Mouse (Mus musculus) kidney, embryonic 15.5 days (tissue): ENCODE results near the gene Gm42688. TPM values are rescaled to one million over a fixed set of nuclear protein-coding genes. Genes with fewer than 3 reads are reported as not detected.

Experiments
- ATAC-seq: fragments of 200-750 bp; cut with Nextera tagmentation; replicated peaks from 2 replicates; pipeline ENCODE4 v1.8.0; 2017; ENCODE audit warnings: moderate TSS enrichment; ENCODE audit not compliant: low FRiP score
- H3K27ac ChIP-seq: fragments of 300-500 bp; sonication (generic); 2 replicates; pipeline ENCODE4 v1.5.1; 2015; ENCODE audit warnings: mild to moderate bottlenecking, inconsistent platforms
- H3K27me3 ChIP-seq: fragments of 300-500 bp; sonication (generic); 2 replicates; pipeline ENCODE4 v1.6.1; 2015; ENCODE audit warnings: inconsistent platforms
- H3K36me3 ChIP-seq: fragments of 300-500 bp; sonication (generic); 2 replicates; pipeline ENCODE4 v1.6.1; 2015; ENCODE audit warnings: inconsistent platforms
- H3K4me1 ChIP-seq: fragments of 300-500 bp; sonication (generic); 2 replicates; pipeline ENCODE4 v1.6.1; 2015; ENCODE audit warnings: inconsistent platforms
- H3K4me2 ChIP-seq: fragments of 300-500 bp; sonication (generic); 2 replicates; pipeline ENCODE4 v1.6.1; 2015; ENCODE audit warnings: moderate library complexity, mild to moderate bottlenecking, inconsistent platforms
- H3K4me3 ChIP-seq: fragments of 300-500 bp; sonication (generic); replicated peaks from 2 replicates; pipeline ENCODE4 v1.5.1; 2015; ENCODE audit warnings: mild to moderate bottlenecking, inconsistent platforms
- H3K9ac ChIP-seq: fragments of 300-500 bp; sonication (generic); 2 replicates; pipeline ENCODE4 v1.6.1; 2015; ENCODE audit warnings: mild to moderate bottlenecking, inconsistent platforms
- H3K9me3 ChIP-seq: fragments of 300-500 bp; sonication (generic); replicated peaks from 2 replicates; pipeline ENCODE4 v1.6.1; 2016; ENCODE audit warnings: inconsistent platforms
- WGBS: fragments of 180-500 bp; shearing (Covaris S2); methylation state at CpG from one replicate; pipeline ENCODE4 v1.1.7; 2015; ENCODE audit warnings: mixed read lengths; 5-methylcytosine and 5-hydroxymethylcytosine counted together
- polyA plus RNA-seq: library from polyadenylated mRNA; unstranded; fragments of >200 nt; fragmentation: Nextera tagmentation; extraction: Ambion mirVana; gene quantifications from 2 replicates; pipeline ENCODE4 v1.2.1, GENCODE M21; 2015

Gene Gm42688
- polyA plus RNA-seq, 1 experiment from 2014 or later: 3.0 TPM

DNA sequence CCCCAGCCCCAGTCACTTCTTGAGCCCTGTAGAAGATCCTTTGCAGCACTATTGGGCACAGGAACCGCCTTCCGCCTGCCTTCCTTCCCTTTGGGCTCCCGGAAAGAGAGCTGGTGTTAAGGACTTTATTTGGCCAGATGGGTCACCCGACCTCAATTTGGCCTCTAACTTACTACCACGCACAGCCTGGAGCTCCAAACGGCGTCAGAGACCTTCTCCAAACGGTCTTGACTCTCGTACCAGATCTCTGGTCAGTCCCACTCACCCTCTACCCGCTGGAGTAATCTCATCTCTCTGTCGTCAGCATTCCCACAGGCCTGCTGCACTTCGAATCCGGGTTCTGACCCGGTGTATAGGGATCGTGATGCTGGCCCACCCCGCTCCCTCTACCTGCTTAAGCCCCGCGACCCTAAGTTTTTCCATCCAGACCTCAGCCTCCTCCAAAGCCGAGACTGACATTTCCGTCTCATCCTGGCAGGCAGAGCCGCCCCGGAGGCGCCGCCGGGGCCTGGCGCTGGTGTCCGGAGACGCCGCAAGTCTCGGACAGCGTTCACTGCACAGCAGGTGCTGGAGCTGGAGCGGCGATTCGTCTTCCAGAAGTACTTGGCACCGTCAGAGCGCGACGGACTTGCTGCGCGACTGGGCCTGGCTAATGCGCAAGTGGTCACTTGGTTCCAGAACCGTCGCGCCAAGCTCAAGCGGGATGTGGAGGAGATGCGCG, 14.1 kb upstream of the Gm42688 start:
- Histone ChIP-seq H3K4me1 (peaks cover 70% of the 10 kb centered on the region), H3K4me2 (peak overlapping the region; percentile 69), H3K27me3 (peaks cover 64% of the 10 kb centered on the region), H3K36me3 (peaks cover 2% of the 10 kb centered on the region), H3K4me3 (peak overlapping the region; percentile 39), H3K27ac (no peak overlapping the region), H3K9ac (0 out of 2 replicates have a peak overlapping the region, but pooled peaks have one; percentile 18), H3K9me3 (no peaks in the 10 kb centered on the region)
- 4% methylated on average over 47 of the region's 47 CpGs for WGBS
- ATAC-seq: no peak

GRCm38 (mm10) chr6:83087926-83088260, 13.5 kb upstream of the Gm42688 start:
- WGBS: 15% methylated on average over 9 of the region's 9 CpGs
- H3K27me3 ChIP-seq: peaks cover 60% of the 10 kb centered on the region
- H3K9me3 ChIP-seq: no peaks in the 10 kb centered on the region
- no peak overlapping the region for H3K27ac ChIP-seq
- H3K9ac ChIP-seq: no peak overlapping the region
- peaks cover 69% of the 10 kb centered on the region for H3K4me1 ChIP-seq
- ATAC-seq: no peak
- H3K4me3 ChIP-seq: peak overlapping the region; percentile 39
- H3K36me3 ChIP-seq: no peaks in the 10 kb centered on the region
- peak overlapping the region; percentile 69 for H3K4me2 ChIP-seq

GRCm38 (mm10) chr6:83092416-83093127, 8.8 kb upstream of the Gm42688 start:
- H3K4me2 ChIP-seq: no peak overlapping the region
- no peaks in the 10 kb centered on the region for H3K36me3 ChIP-seq
- ATAC-seq: no peak
- H3K4me1 ChIP-seq: peaks cover 25% of the 10 kb centered on the region
- H3K27ac ChIP-seq: peak overlapping the region; percentile 52; the same call in 1 of the 2 replicates
- 25% methylated on average over 6 of the region's 6 CpGs for WGBS
- H3K9ac ChIP-seq: no peak overlapping the region
- no peaks in the 10 kb centered on the region for H3K9me3 ChIP-seq
- H3K4me3 ChIP-seq: no peak overlapping the region
- H3K27me3 ChIP-seq: peaks cover 17% of the 10 kb centered on the region

GRCm38 (mm10) chr6:83095968-83096367, 5.4 kb upstream of the Gm42688 start:
- peaks cover 17% of the 10 kb centered on the region for H3K4me1 ChIP-seq
- no peaks in the 10 kb centered on the region for H3K27me3 ChIP-seq
- H3K27ac ChIP-seq: no peak overlapping the region
- no peak overlapping the region for H3K4me3 ChIP-seq
- 51% methylated on average over 6 of the region's 6 CpGs for WGBS
- no peaks in the 10 kb centered on the region for H3K9me3 ChIP-seq
- no peaks in the 10 kb centered on the region for H3K36me3 ChIP-seq
- no peak overlapping the region for H3K9ac ChIP-seq
- H3K4me2 ChIP-seq: no peak overlapping the region
- ATAC-seq: no peak

DNA sequence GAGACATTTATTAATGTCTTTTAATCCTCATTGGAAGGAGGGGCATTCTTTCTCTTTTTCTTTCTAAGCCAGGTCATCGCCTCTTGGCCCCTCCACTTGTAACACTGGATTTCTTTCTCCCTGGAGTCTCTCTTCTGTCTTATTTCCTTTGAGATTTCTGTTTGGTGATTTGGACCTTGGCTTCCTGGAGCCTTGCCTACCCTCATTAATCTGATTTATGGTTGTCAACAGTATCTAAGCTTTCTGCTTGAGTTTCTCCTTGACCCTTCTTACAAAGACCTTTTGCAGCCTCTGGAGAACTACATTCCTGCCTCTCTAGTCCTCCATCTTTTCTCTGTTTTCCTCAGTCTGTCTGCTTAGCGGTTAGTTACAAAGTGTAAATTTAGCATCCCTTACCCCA, 3.0 kb upstream of the Gm42688 start:
- H3K4me2 ChIP-seq: no peak overlapping the region
- WGBS: 23% methylated on average over 2 of the region's 2 CpGs
- peaks cover 26% of the 10 kb centered on the region for H3K4me1 ChIP-seq
- ATAC-seq: no peak
- no peak overlapping the region for H3K4me3 ChIP-seq
- H3K27ac ChIP-seq: peak overlapping the region; percentile 75; the same call in 1 of the 2 replicates
- H3K27me3 ChIP-seq: no peaks in the 10 kb centered on the region
- no peaks in the 10 kb centered on the region for H3K9me3 ChIP-seq
- no peaks in the 10 kb centered on the region for H3K36me3 ChIP-seq
- no peak overlapping the region for H3K9ac ChIP-seq

DNA sequence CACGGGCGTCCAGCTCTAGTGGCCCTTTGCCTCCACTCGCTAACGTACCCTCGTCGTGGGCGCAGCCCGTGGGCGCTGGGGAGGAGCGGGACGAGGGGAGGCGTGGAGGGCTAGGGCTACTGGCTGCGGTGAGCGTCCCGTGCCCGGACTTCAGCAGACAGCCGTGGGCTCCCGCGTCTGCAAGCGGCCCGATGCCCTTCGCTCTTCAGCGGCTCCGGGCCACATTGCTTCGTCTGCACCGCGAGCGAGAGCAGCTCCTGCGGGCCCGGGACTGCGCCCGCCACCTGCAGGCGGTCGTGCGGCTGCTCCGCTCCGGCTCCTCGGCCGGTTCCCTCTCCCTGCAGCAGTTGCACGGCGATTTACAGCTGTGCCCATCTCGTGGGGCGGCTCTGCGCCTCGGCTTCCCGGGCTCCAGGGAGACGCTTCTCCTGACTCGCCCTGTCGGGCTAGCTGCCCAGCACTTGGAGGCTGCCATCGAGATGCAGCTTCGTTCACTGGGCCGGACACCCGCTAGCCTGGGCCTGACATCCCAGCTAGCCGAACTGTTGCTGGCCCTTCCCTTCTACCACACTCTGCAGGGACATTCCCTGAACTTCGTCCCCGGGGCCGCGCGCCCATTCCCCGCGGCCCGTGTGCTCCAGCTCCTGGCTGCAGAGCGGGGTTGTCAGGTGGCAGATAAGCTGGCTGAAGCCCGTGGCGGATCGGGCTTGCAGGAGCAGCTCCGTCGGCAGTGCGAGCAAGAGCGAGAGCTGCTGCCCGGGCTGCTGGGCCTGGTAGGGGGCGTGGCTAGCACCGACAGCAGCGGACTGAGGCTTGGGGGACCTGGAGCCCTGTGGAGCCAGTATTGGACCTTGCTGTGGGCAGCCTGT, 505 bp downstream of the Gm42688 start:
- under 1% methylated on average over 73 of the region's 74 CpGs for WGBS
- H3K9ac ChIP-seq: peak overlapping the region; percentile 79
- ATAC-seq: peak; percentile 89
- peaks cover 27% of the 10 kb centered on the region for H3K4me1 ChIP-seq
- peak overlapping the region; percentile 80 for H3K4me3 ChIP-seq
- no peaks in the 10 kb centered on the region for H3K9me3 ChIP-seq
- H3K27ac ChIP-seq: peak overlapping the region; percentile 89
- H3K36me3 ChIP-seq: peaks cover 15% of the 10 kb centered on the region
- H3K27me3 ChIP-seq: no peaks in the 10 kb centered on the region
- H3K4me2 ChIP-seq: peak overlapping the region; percentile 97

- no peaks in the 10 kb centered on the region for H3K27me3 ChIP-seq
- no peak overlapping the region for H3K27ac ChIP-seq
- 0 out of 2 replicates have a peak overlapping the region, but pooled peaks have one; percentile 80 for H3K4me3 ChIP-seq
- peak overlapping the region; percentile 97 for H3K4me2 ChIP-seq
- 57% methylated on average over 11 of the region's 11 CpGs for WGBS
- H3K9ac ChIP-seq: 0 out of 2 replicates have a peak overlapping the region, but pooled peaks have one; percentile 79
- H3K36me3 ChIP-seq: peaks cover 21% of the 10 kb centered on the region
- H3K9me3 ChIP-seq: no peaks in the 10 kb centered on the region
- peaks cover 36% of the 10 kb centered on the region for H3K4me1 ChIP-seq
- ATAC-seq: no peak
Observed at GRCm38 (mm10) chr6:83103130-83103650, 1.8 kb downstream of the Gm42688 start.

- no peaks in the 10 kb centered on the region for H3K27me3 ChIP-seq
- no peak overlapping the region for H3K27ac ChIP-seq
- peaks cover 37% of the 10 kb centered on the region for H3K4me1 ChIP-seq
- no peak for ATAC-seq
- 76% methylated on average over 4 of the region's 4 CpGs for WGBS
- H3K36me3 ChIP-seq: peaks cover 21% of the 10 kb centered on the region
- no peaks in the 10 kb centered on the region for H3K9me3 ChIP-seq
- no peak overlapping the region for H3K9ac ChIP-seq
- H3K4me2 ChIP-seq: no peak overlapping the region
- no peak overlapping the region for H3K4me3 ChIP-seq
Observed at GRCm38 (mm10) chr6:83104158-83104557, 2.7 kb downstream of the Gm42688 start.

DNA sequence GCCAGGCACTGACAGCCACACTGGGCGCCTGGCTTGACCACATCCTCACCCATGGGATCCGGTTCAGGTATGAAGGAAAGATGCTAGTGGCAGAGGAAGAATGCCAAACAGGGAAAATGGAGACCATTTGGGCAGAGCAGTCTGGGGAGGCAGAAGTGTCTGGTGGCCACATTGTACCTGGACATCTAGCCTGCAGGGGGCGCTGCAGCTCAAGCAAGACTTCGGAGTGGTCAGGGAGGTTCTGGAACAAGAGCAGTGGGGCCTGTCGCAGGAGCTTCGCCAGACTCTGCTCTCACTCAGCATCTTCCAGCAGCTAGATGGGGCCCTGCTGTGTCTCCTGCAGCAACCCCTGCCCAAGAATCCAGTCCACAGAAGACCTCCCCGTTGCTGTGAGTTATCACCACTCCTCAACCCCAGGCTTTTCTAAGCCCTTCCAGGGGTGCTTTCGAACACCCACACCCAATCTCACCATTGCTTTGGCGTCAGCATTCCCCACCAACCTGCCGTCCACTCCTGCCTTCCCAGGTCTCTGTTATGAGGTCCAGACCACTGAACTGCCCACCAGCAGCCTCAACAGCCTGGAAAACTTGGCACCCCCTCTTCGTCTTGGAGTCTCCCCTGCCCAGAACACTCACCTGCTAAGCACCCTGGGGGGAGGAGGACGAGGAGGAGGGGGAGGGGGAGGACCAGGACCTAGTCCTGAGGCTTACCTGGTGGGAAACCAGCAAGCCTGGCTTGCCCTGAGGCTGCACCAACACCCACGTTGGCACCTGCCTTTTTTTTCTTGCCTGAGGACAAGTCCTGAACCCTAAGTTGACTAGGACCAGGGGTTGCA, 6.4 kb downstream of the Gm42688 start:
- H3K36me3 ChIP-seq: peaks cover 31% of the 10 kb centered on the region
- peaks cover 34% of the 10 kb centered on the region for H3K4me1 ChIP-seq
- H3K9ac ChIP-seq: peak overlapping the region; percentile 90; the same call in 1 of the 2 replicates
- 0 out of 2 replicates have a peak, but pooled peaks have one; percentile 30 for ATAC-seq
- no peaks in the 10 kb centered on the region for H3K27me3 ChIP-seq
- H3K4me3 ChIP-seq: peak overlapping the region; percentile 76; the same call in 1 of the 2 replicates
- 37% methylated on average over 13 of the region's 13 CpGs for WGBS
- peak overlapping the region; percentile 88 for H3K4me2 ChIP-seq
- no peaks in the 10 kb centered on the region for H3K9me3 ChIP-seq
- 0 out of 2 replicates have a peak overlapping the region, but pooled peaks have one; percentile 89 for H3K27ac ChIP-seq

- peaks cover 26% of the 10 kb centered on the region for H3K4me1 ChIP-seq
- H3K9ac ChIP-seq: peak within 1 kb of the TSS; percentile 90
- peaks cover 31% of the 10 kb centered on the region for H3K36me3 ChIP-seq
- H3K4me3 ChIP-seq: peak within 1 kb of the TSS; percentile 76
- H3K27ac ChIP-seq: peak within 1 kb of the TSS; percentile 89
- WGBS: under 1% methylated on average over 76 of the region's 76 CpGs
- ATAC-seq: peak; percentile 88
- peak within 1 kb of the TSS; percentile 88 for H3K4me2 ChIP-seq
- no peaks in the 10 kb centered on the region for H3K27me3 ChIP-seq
- no peaks in the 10 kb centered on the region for H3K9me3 ChIP-seq
Observed at GRCm38 (mm10) chr6:83108762-83109668, 7.6 kb downstream of the Gm42688 start, which contains the start of gene Mrpl53. Gene Mrpl53 (plus strand): TSS chr6:83109040.
